Mouse (Mus musculus) B cell, adult 2 months (primary cell): Measurements from ENCODE around the gene Smoc1.

ENCODE experiments used
- DNase-seq, 2 experiments: peaks; one replicate each; pipeline ENCODE4 v3.0.0; 2022

Smoc1 gene

DNA sequence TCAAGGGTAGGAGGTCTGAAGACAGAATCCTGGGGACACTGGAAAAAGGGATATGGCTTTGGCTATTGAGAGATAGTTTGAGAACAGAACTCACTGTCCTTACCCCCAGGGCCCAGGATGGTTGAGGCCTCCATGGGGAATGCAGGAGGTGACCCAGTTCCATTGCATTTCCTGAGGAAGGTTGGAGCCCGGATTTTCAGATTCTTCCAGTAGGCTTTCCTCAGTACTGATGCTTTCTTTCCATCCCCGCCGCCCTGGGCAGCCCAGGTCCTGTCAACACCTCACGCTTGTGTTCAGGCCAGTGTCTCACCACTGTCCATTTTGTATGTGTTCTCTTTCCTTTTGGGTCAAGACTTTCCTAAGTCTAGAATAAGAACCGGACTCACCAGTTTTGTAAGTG, 56.5 kb downstream of the Smoc1 start:
- no peak for DNase-seq

DNA sequence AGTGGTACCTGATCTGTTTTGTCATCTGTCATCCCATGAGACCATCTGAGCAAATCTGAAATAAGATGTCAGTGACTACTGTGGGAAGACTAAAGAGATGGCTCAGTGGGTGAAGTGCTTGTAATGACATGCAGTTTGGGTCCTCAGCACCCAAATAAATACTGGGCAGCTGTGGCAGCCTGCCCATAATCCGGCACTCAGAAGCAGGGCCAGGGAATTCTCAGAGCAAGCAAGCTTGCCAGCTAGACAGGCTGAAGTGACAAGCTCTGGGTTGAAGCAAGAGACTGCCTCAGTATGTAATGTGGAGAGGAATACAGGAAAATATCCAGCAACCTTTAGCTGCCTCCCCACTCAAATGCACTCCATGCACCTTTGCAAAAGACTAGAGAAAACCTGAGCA, 58.6 kb downstream of the Smoc1 start:
- DNase-seq, result no peak

- no peak for DNase-seq
Measured at GRCm38 (mm10) chr12:81088131-81088530, 61.5 kb downstream of the Smoc1 start.

GRCm38 (mm10) chr12:81091641-81092040, 65.0 kb downstream of the Smoc1 start:
- DNase-seq, result no peak

DNA sequence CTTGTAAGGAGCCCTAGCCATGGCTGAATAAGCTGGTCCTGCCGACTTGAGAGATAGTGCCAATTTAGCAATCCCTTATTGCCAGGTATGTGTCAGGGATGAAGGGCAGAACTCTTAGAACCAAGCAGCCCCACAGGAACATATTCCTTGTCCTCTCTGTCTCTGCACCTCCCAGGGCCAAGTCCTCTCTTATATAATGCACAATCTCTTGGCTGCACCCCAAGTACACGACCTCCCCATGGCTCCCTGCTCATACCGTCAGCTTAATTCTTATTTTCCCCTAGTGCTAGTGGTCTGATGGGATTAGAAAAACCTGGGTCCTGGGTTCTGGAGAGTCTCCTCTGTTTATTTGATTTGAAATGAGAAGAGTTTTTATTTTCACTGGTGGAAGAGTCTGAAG, 66.0 kb downstream of the Smoc1 start:
- DNase-seq, result no peak

GRCm38 (mm10) chr12:81093211-81093610, 66.6 kb downstream of the Smoc1 start:
- no peak for DNase-seq

GRCm38 (mm10) chr12:81094766-81095405, 68.3 kb downstream of the Smoc1 start:
- DNase-seq, result no peak

- no peak for DNase-seq
Measured at GRCm38 (mm10) chr12:81097267-81097666, 70.7 kb downstream of the Smoc1 start.

DNA sequence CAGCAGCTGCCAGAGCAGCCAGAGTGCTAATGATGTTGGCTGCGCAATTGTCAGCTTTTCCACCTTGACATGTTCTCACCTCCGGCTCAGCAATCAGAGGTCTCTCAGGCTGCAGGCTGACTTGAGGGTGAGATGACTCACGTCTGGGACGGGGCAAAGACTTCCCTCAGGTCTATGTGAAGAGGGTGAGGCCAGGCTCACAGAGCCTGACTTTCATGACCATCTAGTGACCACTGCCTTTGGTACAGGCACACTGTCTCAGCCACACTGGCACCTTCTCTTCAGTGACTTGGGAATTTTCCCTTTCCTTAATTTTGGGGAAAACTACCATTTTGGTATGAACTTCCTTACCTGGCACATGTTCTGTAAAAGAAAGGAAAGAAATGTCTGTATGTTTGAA, 71.1 kb downstream of the Smoc1 start:
- DNase-seq, result no peak

DNA sequence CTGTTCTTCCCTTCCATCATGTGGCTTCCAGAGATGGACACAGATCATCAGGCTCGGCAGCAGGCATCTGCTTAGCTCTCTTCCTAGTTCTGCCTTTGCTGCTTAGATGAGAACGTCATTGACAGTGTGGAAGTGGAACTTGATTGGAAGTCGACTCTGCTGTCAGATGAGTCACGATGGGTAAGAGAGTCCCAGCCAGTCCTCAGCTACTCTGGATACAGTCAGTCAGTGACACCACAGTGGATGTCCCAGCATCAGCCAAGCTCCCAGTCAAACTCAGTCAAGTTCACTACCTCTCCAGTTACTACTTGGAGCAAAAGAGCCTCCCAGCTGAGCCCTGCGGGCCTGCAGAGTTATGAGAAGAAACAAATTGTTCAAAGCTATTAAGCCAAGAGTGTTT, 72.6 kb downstream of the Smoc1 start:
- DNase-seq, result no peak

DNA sequence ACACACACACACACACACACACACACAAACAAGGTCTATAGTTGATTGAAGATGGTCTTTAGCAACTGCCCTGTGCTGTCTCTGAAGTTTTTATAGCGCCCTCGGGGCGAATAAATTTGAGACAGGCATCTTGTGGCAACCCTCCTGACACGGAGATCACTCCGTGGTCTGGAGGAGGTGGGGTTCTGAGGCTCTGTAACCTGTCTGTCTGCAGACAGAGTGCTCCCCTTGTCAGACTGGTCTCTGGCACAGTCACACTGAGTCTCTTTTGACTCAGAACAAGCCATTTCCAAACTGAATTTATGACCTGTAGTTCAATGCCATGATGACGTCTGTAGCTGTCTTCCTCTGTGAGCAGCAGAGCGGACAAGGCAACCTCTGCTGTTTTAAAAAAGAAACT, 75.1 kb downstream of the Smoc1 start:
- DNase-seq, result no peak

- DNase-seq, result no peak
Measured at GRCm38 (mm10) chr12:81104546-81104945, 77.9 kb downstream of the Smoc1 start.

DNA sequence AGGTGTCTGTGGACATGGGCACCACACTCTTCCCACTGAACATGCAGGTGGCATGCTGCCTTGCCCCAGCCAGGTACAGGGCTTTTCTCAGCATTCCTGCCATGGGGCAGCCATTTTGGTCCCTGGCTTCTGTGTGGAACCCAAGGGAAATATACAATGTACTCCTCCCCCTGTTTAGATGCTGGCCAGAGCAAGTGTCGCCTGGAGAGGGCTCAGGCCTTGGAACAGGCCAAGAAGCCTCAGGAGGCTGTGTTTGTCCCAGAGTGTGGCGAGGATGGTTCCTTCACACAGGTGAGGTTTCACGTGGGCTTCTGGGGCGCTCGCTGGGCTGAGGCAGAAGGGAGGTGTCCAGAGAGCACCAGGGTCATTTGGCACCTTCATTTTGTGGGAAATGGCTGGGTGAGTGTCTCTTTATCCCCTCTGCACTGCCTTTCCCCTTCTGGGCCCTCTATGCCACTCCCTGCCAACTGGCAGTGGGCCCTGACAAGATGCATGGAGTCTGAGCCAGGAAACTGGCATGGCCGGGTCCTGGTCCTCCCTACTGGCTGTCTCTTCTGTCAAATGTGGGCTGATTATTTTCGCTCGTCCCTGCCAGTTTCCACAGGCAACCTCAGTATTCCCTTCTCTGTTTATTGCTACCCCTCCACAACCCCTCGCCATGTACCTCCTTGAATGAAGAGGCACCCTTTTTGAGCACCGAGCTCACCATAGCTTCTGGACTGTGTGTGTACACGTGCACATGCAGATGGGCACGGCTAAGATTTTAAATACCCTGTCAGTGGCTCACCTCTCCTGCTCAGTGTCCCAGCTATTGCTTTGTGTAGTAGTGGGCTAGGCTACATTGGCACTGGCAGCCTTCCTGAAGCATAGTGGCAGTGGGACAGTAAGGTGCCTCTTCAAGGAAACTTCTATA, 79.4 kb downstream of the Smoc1 start:
- no peak for DNase-seq

GRCm38 (mm10) chr12:81107278-81108100, 80.9 kb downstream of the Smoc1 start:
- DNase-seq, result no peak

GRCm38 (mm10) chr12:81108600-81109011, 82.0 kb downstream of the Smoc1 start:
- no peak for DNase-seq

GRCm38 (mm10) chr12:81110006-81110405, 83.4 kb downstream of the Smoc1 start:
- DNase-seq, result no peak

DNA sequence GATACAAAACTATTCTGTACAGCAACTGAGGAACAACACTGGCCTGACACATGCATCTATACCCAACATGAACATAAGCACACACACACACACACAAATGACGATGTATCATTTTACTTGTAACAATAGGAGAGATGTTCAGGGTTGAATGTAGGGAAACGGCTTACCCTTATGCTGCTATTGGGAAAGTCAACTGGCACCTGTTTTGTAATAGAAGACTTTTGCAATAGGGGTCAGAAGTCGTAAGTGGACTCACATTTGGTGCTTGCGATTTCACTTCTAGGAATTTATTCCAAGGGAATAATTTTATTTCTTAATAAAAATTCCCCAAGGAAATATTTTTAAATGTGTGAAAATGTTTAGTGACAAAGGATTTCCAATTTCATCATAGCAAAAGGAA, 85.7 kb downstream of the Smoc1 start:
- no peak for DNase-seq

- DNase-seq, result no peak
Measured at GRCm38 (mm10) chr12:81120301-81120700, 93.7 kb downstream of the Smoc1 start.

- DNase-seq, result no peak
Measured at GRCm38 (mm10) chr12:81123793-81124192, 97.2 kb downstream of the Smoc1 start.

DNA sequence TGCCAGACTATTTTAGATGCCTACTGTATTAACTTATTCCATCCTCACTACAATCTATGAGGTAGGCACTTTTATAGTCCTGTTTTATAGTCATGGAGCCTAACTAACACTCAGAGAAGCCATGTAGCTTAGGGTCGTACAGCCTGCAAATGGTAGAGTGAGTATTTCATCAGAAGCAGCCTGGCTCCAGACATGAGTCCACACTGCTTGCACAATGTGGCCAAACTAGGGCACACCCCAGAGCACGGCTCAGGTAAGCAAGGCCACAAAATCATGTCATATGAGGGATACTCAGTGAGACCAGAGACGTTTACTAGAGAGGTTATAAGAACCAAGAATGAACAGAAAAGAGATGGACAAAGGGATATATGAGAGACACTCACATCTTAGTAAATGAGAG, 100.2 kb downstream of the Smoc1 start:
- DNase-seq, result no peak

- no peak for DNase-seq
Measured at GRCm38 (mm10) chr12:81128693-81129092, 102.1 kb downstream of the Smoc1 start.

- no peak for DNase-seq
Measured at GRCm38 (mm10) chr12:81130692-81131091, 104.1 kb downstream of the Smoc1 start.

GRCm38 (mm10) chr12:81131114-81131513, 104.5 kb downstream of the Smoc1 start:
- DNase-seq, result no peak
